Mouse (Mus musculus): Measurements from ENCODE around the gene Mamdc4. TPM values are rescaled to one million over a fixed set of nuclear protein-coding genes. Genes with fewer than 3 reads are reported as not detected.

Gene Mamdc4
- total and polyA plus RNA-seq, 2 experiments from 2014 or later = 0.21 to 1.0 TPM

GRCm38 (mm10) chr2:25608671-25609070 is 34.0 kb upstream of the Mamdc4 start:
- Histone ChIP-seq H3K4me2 (ENCODE audit: low read depth) (peak overlapping the region; percentile 59), H3K27ac (ENCODE audit: low read depth, low read length) (peak overlapping the region; percentile 91), H3K9me3 (ENCODE audit: low read length) (no peaks in the 10 kb centered on the region), H3K4me3 (ENCODE audit: low read depth, low read length) (peak overlapping the region; percentile 66), H3K4me1 (ENCODE audit: insufficient read depth) (peaks cover 16% of the 10 kb centered on the region; the same call in 1 of the 2 replicates), H3K36me3 (ENCODE audit: insufficient read depth) (no peaks in the 10 kb centered on the region), H3K9ac (peak overlapping the region; percentile 69; the same call in 1 of the 2 replicates), H3K27me3 (ENCODE audit: insufficient read depth, low read length) (no peaks in the 10 kb centered on the region)
- WGBS = 71% methylated on average over 10 of the region's 10 CpGs
- no peak for TF ChIP-seq CTCF (IDR thresholded peaks at IDR 0.05; ENCODE audit: low read depth)
- DNase-seq (no peak), ATAC-seq (no peak)

GRCm38 (mm10) chr2:25607761-25608622 is 33.3 kb upstream of the Mamdc4 start, which contains the start of gene Rabl6:
Gene Rabl6 (minus strand): TSS chr2:25608521.
- Histone ChIP-seq H3K4me2 (ENCODE audit: low read depth) (peak within 1 kb of the TSS; percentile 59), H3K27ac (ENCODE audit: low read depth, low read length) (peak within 1 kb of the TSS; percentile 91), H3K27me3 (ENCODE audit: insufficient read depth, low read length) (no peaks in the 10 kb centered on the region), H3K9me3 (ENCODE audit: low read length) (no peaks in the 10 kb centered on the region), H3K36me3 (ENCODE audit: insufficient read depth) (no peaks in the 10 kb centered on the region), H3K9ac (peak within 1 kb of the TSS; percentile 69), H3K4me3 (ENCODE audit: low read depth, low read length) (peak within 1 kb of the TSS; percentile 66), H3K4me1 (ENCODE audit: insufficient read depth) (peaks cover 16% of the 10 kb centered on the region; the same call in 1 of the 2 replicates)
- DNase-seq (peak; percentile 97), ATAC-seq (peak; percentile 96)
- no peak for TF ChIP-seq CTCF (IDR thresholded peaks at IDR 0.05; ENCODE audit: low read depth)
- 1% methylated on average over 80 of the region's 80 CpGs for WGBS

GRCm38 (mm10) chr2:25602526-25602925 is 27.9 kb upstream of the Mamdc4 start:
- Histone ChIP-seq H3K4me1 (ENCODE audit: insufficient read depth) (peaks cover 6% of the 10 kb centered on the region; the same call in 1 of the 2 replicates), H3K4me2 (ENCODE audit: low read depth) (no peak overlapping the region), H3K27ac (ENCODE audit: low read depth, low read length) (no peak overlapping the region), H3K4me3 (ENCODE audit: low read depth, low read length) (no peak overlapping the region), H3K9me3 (ENCODE audit: low read length) (no peaks in the 10 kb centered on the region), H3K27me3 (ENCODE audit: insufficient read depth, low read length) (no peaks in the 10 kb centered on the region), H3K9ac (no peak overlapping the region), H3K36me3 (ENCODE audit: insufficient read depth) (peaks cover 52% of the 10 kb centered on the region)
- TF ChIP-seq CTCF (IDR thresholded peaks at IDR 0.05; ENCODE audit: low read depth) = no peak
- WGBS = 92% methylated on average over 5 of the region's 5 CpGs
- no peak for DNase-seq
- ATAC-seq = no peak

GRCm38 (mm10) chr2:25600037-25600436 is 25.4 kb upstream of the Mamdc4 start:
- no peak for TF ChIP-seq CTCF (IDR thresholded peaks at IDR 0.05; ENCODE audit: low read depth)
- Histone ChIP-seq H3K27ac (ENCODE audit: low read depth, low read length) (no peak overlapping the region), H3K4me3 (ENCODE audit: low read depth, low read length) (no peak overlapping the region), H3K4me1 (ENCODE audit: insufficient read depth) (no peaks in the 10 kb centered on the region), H3K4me2 (ENCODE audit: low read depth) (no peak overlapping the region), H3K9me3 (ENCODE audit: low read length) (no peaks in the 10 kb centered on the region), H3K36me3 (ENCODE audit: insufficient read depth) (peaks cover 76% of the 10 kb centered on the region), H3K9ac (no peak overlapping the region), H3K27me3 (ENCODE audit: insufficient read depth, low read length) (no peaks in the 10 kb centered on the region)
- 72% methylated on average over 2 of the region's 2 CpGs for WGBS
- no peak for DNase-seq
- no peak for ATAC-seq

- TF ChIP-seq CTCF (IDR thresholded peaks at IDR 0.05; ENCODE audit: low read depth) = no peak
- Histone ChIP-seq H3K9ac (no peak overlapping the region), H3K27ac (ENCODE audit: low read depth, low read length) (no peak overlapping the region), H3K36me3 (ENCODE audit: insufficient read depth) (peaks cover 83% of the 10 kb centered on the region), H3K4me2 (ENCODE audit: low read depth) (no peak overlapping the region), H3K4me3 (ENCODE audit: low read depth, low read length) (no peak overlapping the region), H3K4me1 (ENCODE audit: insufficient read depth) (no peaks in the 10 kb centered on the region), H3K9me3 (ENCODE audit: low read length) (no peaks in the 10 kb centered on the region), H3K27me3 (ENCODE audit: insufficient read depth, low read length) (no peaks in the 10 kb centered on the region)
- ATAC-seq (no peak), DNase-seq (no peak)
- WGBS = 97% methylated on average over 1 of the region's 1 CpGs
Measured at GRCm38 (mm10) chr2:25598749-25599148, 24.1 kb upstream of the Mamdc4 start.

GRCm38 (mm10) chr2:25596765-25597510 is 22.3 kb upstream of the Mamdc4 start:
- Histone ChIP-seq H3K4me3 (ENCODE audit: low read depth, low read length) (no peak overlapping the region), H3K4me2 (ENCODE audit: low read depth) (no peak overlapping the region), H3K27ac (ENCODE audit: low read depth, low read length) (no peak overlapping the region), H3K36me3 (ENCODE audit: insufficient read depth) (peaks cover 90% of the 10 kb centered on the region), H3K4me1 (ENCODE audit: insufficient read depth) (no peaks in the 10 kb centered on the region), H3K9me3 (ENCODE audit: low read length) (no peaks in the 10 kb centered on the region), H3K27me3 (ENCODE audit: insufficient read depth, low read length) (no peaks in the 10 kb centered on the region), H3K9ac (no peak overlapping the region)
- DNase-seq = no peak
- TF ChIP-seq CTCF (IDR thresholded peaks at IDR 0.05; ENCODE audit: low read depth) = no peak
- 97% methylated on average over 5 of the region's 5 CpGs for WGBS
- no peak for ATAC-seq

GRCm38 (mm10) chr2:25591863-25592262 is 17.2 kb upstream of the Mamdc4 start:
- Histone ChIP-seq H3K27me3 (ENCODE audit: insufficient read depth, low read length) (no peaks in the 10 kb centered on the region), H3K4me1 (ENCODE audit: insufficient read depth) (no peaks in the 10 kb centered on the region), H3K9ac (no peak overlapping the region), H3K4me3 (ENCODE audit: low read depth, low read length) (no peak overlapping the region), H3K9me3 (ENCODE audit: low read length) (no peaks in the 10 kb centered on the region), H3K36me3 (ENCODE audit: insufficient read depth) (peaks cover 71% of the 10 kb centered on the region), H3K4me2 (ENCODE audit: low read depth) (no peak overlapping the region), H3K27ac (ENCODE audit: low read depth, low read length) (no peak overlapping the region)
- peak; percentile 43 for TF ChIP-seq CTCF (IDR thresholded peaks at IDR 0.05; ENCODE audit: low read depth)
- WGBS = 85% methylated on average over 2 of the region's 2 CpGs
- ATAC-seq = no peak
- DNase-seq = no peak

Measured in forebrain, postnatal 0 days (tissue).